Mouse (Mus musculus) telencephalon, adult 2 months (tissue): Measurements from ENCODE around the gene Ppif.
A peak's percentile ranks its signal among the peaks of the same experiment; 100 is the strongest.

Experiments used
- DNase-seq: peaks from one replicate; pipeline ENCODE4 v3.0.0-alpha.2; 2011; ENCODE audit warnings: low read depth, low spot score

Ppif gene

DNA sequence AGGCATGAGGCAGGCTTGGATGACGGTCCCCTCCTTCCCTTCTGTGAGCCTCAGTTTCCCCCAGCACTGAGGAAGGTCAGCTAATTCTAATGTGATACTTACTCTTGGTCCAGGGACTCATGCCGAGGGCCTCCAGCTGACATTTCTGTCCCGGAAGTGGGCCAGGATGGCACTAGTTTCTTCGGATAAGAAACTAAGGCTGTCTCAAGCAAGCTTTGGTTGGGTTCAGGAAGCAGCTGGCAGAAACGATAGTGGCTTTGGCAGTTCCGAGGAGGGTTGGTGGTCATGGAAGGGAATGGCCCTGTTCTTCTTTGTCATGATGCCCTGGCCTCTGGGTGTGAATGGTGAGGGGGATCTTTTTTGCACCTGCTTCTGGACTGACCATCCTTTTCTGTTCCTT, 1.1 kb downstream of the Ppif start:
- no peak for DNase-seq

DNA sequence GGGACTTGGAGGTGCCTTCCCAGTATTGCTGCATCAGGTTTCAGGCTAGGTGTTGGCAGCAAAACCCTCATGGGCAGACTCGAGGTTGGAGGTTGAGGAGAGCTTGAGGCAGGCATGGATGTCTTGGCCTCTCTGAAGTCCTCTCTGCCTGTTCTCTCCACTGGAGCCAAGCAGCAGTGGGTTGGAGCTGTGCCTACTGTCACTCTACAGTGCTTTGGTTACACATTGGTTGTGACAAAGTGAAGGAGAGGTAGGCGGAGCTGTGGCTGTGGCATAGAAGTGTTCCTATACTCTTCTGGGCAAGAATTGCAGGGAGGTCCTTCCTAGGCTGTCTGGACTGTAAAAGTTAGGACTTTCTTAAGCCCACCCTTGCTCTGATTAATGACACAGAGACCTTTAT, 2.4 kb downstream of the Ppif start:
- no peak for DNase-seq

DNA sequence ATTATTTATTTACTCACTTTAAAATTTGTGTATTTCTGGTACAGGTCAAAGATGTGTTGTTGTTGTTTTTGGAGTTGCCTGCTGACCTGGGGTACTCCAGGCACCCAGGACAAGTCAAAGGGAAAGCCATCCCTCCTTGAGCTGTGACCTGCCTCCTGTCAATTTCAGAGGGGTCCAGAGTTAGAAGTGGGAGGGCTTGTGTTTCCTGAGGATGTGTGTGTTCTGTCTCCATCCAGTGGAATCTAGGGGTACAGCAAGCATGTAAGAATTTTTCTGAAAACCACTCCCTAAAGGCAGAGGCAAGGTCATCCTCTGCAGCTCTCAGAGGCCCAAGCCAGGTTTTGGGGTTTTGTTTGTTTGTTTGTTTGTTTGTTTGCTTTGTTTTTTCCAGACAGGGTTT, 8.0 kb downstream of the Ppif start:
- DNase-seq = peak; percentile 22

DNA sequence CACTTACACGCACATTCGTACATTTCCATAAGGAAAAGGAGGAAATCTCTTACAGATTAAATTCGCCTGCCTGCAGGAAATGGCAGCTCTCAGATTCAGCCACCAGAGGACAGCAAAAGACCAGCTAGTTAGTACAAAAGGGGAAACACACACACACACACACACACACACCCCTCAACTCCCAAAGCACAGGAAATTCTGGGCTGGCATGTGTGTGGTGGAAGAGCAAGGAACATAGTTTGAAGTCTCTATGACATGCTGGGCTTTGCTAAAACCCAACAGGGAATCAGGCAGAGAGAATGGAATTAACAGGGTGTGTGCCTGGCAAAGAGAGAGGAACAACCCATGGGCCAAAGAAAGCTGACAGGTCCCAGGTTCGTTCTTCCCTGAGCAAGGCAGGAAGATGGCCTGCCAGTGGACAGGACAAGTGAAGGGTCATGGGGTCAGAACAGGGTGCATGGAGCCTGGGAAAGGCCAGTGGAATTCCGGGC, 13.8 kb downstream of the Ppif start:
- DNase-seq = peak; percentile 67

DNA sequence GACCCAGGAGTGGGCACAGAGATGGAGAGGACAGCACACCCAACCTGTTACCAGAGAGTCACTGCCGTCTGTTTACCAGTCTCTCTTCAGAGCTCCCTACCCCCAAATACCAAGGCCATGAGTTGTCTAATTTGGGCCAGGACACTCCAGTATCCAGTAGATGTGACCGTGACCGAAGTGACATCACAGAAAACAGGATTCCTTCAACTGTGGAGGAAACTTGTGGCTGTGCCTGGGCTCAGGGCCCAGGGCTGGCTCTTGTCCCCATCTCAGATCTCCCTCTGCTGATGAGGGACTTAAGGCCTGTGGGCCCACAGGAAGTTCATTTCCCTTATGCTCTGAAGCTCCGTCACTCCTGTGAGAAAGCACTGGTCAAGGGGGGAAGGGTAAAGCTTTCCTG, 14.5 kb downstream of the Ppif start:
- no peak for DNase-seq

DNA sequence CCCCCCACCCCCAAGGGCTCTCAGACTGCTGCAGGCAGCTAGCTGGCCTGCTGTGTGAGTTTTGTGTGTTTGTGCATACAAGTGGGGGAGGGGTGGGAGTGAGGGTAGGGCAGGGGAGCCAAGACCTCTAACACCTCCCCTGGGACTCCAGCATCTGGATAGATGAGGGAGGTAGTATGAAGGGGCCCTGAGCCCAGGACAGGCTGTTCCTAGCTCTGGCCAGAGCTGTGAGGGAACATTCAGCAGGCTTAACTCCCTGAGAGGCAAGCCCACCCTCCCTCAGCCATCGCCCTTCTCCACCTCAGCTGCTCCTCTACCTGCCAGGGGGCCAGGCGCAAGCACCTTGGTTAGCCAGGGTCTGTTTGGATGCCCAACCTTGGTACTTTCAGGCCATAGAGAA, 15.0 kb downstream of the Ppif start:
- no peak for DNase-seq

DNA sequence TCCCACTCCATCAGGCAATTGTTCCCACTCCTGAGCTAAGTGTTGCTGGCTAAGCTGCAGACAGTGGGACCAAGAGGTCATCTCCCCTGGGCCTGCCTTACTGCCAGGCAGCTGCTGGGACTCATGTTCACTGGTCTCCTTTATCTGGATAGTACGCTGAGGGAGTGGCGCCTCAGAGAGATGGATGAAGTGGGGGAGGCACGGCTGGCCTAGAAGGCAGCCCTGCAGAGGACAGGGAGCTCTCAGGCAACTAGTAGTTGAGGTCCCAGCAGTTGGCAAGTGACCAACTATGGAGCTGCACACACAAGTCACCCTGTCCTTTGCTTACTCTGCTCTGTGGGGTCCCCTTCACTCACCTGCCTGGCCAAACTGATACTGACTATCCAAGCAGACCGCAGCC, 16.1 kb downstream of the Ppif start:
- DNase-seq = no peak

DNA sequence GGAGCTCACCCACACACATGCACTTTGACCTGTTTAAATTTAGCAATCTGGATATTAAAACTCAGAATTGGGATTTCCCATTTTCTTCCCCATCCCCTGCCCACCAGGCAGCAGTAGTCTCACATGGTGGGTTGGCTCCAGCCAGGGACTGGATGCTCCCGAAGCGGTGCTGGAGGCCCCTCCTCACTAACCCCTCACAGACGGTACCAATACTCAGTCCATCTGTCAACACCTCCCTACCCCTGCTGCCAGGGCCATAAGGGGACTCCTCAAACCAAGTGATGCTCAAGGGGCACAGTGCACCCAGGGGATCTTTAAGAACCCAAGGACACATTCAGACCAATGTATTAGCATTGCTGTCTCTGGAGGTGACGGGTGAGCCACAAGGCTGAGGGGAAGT, 16.7 kb downstream of the Ppif start:
- DNase-seq = no peak

DNA sequence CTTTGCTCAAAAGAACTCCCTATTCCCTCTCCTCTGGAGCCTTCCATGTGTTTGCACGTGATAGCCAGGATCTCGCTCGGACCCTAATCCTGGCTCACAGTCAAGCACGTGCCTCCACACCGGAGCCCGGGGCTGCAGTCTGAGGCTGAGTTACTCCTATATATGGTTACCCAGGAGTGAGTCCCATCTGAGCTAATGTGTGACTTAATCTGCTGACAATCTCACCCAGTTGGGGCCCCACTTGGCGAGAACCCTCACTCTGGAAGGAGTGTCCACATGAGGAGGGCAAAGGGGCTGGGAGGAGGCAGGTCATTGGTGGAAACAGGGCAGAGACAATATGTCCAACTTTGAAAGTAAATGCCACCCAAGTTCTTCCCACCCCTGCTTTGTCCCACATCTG, 17.2 kb downstream of the Ppif start:
- DNase-seq = no peak

DNA sequence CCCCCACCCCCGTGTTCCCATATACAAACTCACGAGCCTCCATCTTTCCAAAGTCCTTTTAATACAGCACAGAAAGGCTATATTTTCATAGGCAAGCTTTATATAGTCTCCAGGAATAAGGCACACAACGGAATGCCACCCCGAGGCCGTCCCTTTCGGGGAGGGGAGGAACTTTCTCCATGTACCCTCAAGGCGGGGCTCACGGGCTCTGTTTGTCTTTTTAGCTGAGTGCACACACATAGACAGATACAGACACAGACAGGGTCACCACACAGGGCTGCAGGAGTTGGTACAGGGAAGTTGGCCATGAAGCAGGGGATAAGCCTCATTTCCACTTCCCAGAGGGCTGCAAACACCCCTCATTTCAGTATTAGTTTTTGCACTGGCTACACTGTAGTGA, 17.6 kb downstream of the Ppif start:
- DNase-seq = no peak

DNA sequence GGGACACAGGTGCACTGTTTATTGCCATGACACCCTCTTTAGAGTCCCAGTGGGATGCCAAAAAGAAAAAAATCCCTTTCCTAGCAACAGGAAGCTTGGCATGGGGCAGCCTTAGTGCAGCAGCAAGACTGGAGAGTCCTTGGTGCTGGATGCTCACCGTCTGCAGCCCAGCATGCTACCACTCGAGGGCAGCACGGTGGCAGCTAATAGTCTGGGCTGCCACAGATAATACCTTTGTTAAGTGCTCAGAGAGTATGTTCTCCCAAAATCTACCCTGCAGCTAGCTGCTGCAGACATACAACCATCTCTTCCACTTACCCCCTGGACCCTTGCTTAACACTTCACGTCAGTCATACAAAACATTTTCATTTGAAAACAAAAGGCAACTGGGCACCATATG, 19.5 kb downstream of the Ppif start:
- peak; percentile 15 for DNase-seq

DNA sequence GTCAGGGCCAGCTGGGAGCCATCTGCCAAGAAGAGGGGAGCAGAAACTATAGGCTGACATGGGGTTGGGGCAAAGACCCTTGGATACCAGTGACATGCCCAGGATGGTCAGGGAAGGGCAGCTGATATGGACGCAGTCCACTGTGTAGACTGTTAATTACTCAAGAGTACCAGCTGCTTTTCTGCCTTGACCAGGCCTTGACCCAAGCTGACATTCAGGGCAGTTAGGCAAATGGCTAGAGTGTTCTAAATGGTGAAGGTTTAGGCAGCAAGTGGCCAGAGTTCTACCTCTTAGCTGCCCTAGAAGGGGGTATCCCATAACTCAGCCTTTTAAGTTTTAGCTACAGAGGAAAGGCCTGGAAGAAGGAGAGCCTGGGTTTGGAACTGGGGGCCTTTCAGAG, 22.6 kb downstream of the Ppif start:
- DNase-seq = no peak

DNA sequence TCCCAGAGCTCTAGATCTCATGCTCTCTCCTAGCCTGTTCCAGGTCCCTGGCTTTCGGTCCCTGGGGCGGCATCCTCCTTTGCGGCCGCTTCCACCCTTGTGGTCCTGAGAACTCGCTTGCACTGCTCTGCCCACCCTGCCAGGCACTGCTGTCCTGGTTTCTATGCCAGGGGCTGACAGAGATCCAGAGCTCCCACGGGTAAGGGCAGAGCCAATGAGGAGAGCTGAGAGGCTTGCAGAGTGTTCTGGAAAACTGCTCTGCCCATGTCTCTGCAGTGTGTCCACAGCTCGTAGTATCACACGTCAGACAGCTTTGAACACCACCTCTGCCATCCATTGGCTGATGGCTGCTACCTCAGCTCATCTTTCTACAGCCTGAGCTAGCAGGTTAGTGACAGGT, 23.8 kb downstream of the Ppif start:
- DNase-seq = no peak

DNA sequence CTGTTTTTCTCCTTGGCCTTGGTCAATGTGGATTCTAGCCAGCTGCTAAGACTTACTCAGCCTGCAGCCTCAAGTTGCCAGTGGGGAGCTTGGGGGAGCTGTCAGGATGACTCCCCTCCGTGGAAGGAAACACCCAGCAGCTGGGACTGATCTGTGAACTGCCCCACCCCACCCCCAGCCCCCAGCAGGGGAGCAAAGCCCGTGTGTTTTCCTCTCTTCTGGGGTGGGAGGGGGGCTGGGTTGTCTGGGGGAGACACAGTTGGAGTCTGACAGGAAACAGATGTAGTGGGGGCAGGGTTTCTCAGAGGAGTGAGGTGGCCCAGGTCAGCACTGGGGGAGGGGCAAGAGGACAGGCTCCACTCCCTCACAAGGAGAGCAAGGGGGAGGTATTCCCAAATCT, 24.5 kb downstream of the Ppif start:
- DNase-seq = no peak

DNA sequence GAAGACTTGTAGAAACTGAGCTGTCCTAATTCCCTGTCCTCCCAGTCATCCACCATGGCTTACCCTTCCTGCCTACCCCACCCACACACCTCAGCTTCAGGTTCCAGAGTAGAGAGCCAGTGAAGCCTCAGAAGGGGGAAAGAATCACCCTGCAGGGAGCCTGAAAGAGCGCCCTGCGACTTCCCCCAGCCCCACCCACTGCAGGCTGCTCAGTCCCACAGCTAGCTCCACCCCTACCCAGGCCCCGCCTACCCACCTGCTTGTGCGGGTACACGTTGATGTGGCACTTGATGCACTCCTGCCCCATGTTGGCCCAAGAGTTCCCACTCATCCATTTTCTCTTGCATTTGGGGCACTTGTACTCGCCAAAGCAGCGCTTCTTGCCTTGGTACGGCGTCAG, 25.4 kb downstream of the Ppif start:
- no peak for DNase-seq

DNA sequence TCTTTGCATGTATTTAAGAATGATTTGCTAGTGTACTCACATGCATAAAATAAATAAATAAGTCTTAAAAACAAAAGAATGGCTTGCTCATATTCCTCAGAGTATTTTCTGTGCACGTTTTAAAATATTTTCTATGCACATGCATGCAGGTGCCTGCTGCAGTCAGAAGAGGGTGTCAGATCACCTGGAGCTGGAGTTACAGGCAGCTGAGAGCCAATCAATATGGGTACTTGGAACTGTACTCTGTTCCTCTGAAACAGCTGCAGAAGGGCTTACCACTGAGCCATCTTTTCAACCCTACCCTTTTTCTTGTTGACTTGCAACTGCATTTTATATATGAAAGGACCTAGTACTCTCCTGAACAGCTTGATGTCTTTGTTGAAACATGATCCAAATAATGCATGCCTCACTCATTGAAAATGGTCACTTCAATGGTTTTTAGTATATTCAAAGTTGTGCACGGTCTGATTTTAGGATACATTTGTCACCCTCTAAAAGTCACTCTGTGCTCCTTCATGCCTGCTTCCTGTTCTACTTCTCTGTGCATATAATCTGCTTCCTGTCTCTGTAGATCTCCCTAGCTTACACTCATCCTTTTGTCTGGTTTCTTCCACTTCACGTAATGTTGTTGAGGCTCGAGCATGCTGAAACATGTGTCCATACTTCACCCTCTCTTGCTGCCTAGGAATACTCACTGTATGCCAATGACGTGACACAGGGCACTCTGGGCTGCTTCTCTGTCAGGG, 27.2 kb downstream of the Ppif start:
- DNase-seq = no peak

DNA sequence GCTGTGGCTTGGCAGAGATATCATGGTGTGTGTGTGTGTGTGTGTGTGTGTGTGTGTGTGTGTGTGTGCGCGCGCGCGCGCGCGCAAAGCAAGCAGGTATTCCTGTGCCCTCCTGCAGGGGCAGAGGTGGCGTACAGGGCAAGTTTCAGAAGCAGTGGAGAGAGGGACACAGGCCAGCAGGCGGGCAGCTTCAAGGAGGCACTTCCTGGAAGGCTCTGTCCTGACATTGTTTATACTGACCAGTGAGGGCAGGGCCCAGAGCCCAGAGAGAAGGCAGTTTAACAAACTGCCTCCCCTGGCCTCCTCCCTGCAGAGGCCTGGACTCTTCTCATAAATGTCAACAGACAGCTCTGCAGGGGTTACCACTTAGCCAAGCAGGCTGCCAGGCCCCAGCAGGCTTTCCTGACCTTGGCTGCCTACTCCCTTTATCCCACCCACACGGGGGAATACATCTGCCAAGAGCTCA, 31.1 kb downstream of the Ppif start:
- no peak for DNase-seq

DNA sequence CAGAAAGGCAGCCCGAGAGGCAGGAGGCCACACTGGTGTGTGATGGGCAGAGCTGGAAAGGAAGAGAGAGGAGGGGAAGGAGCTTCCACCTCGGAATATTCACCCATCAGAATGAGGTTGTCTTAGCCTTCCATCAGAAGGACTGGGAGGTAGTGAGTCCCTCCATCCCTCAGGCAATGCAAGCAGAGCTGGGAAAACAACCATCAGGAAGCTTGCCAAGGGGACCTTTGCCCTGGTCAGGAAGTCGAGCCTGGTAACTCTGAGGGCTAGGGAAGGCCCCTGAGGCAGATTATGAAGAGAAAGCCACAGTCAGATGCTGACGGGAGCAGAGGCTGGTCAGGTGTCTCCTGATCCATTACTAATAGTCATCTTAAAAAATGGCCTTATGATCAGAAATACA, 31.7 kb downstream of the Ppif start:
- no peak for DNase-seq

DNA sequence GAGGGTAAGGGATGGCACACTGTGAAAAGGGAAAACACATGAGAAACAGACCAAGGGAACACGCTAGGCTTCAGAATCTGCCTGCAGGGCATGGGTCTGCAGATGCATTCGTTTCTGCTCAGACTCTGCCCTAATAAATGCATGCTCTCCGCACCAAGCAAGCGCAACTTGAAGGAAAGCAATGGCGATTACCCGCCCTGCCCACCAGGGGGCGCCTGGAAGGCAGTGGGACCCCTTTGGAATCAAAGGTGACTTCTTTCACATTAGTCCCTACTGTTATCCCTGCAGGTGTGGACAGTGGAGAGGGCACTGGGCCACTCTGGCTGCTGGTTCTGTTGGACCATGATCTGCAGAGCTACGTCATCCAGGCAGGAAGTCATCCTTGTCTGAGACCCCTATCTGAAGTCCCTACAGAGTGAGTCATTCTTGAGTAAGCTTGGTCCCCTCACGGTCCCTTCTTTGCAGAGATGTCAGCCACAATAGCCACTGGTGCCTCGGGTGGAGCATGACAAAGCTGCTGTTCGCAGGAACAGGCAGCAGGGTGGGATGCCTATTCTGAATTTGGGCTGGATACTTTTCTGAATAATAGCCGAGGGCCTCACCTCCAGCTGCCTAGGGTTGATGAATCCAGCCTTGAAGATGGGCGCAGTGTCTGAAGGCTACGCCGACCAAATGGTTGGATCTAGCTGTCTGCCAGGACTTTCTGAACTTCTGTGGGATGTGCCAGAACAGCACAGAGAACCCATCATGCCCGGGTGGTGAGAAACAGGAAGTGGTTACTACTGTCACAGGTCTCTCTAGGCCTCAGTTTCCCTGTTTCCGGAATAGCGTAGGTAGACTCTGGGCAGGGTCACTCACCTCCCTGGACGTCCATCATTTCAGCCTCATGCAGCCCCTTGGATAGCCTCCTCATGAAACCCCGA, 32.5 kb downstream of the Ppif start:
- DNase-seq = no peak

DNA sequence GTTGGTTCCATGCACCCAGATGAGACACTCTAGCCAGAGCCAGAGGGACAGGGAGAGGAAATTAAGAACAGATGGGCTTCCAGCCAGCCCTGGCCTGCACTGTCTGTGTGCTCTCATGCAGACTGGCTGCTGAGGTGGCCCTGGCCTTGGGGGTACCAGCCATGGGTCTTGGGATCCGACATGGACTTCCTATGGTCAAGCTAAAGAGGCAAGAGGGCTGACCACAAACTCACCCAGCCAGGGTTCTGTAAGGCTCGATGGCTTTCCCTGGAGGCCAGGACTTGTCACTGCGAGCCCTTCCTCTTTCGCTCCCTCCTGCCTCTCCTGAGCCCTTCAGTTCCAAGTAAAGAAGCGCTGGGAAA, 33.2 kb downstream of the Ppif start:
- DNase-seq = no peak

DNA sequence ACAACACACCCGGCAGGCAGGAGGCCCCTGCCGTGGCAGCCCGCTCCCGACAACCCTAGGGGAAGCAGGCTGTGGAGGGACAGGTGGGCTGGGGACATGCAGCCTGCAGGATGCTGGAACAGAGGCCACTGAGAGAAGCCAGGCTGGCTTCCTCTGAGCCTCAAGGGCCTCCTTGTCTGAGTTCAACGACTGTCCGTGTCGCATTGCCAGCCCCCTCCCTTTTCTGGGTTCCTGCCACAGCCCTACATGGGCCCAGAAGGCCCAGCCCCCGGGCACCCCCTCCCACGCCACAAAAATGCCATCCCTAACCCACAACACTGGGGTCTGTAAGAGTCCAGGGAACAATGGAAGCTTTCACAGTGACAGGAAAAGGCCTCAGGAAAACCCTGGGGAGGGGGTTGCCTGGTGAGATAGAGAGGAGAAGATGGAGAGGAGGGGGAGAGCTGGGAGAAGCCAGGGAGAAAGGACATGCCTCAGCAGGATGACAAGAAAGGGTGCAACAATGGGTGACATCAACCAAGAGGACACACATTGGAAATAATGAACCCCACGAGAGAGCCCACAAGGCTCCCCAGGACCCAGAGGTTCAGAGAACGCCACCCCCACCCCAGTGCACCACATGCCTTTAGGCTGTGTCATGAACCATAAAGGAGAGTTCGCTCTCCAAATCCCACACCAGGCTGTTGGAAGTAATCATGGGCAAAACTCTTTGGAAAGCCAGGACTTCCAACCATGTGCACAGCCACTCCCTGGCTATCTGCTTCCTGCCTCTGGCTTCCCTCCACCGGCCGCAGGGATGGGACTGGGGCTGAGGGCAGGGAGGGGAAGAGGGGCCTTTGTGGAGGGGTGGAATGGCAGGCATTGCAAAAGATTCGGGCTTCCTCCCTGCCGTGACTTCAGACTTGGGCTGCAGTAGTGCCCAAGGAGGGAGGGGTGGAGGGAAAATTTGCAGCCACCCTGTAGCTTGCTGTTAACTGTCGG, 41.1 kb downstream of the Ppif start:
- DNase-seq = no peak

DNA sequence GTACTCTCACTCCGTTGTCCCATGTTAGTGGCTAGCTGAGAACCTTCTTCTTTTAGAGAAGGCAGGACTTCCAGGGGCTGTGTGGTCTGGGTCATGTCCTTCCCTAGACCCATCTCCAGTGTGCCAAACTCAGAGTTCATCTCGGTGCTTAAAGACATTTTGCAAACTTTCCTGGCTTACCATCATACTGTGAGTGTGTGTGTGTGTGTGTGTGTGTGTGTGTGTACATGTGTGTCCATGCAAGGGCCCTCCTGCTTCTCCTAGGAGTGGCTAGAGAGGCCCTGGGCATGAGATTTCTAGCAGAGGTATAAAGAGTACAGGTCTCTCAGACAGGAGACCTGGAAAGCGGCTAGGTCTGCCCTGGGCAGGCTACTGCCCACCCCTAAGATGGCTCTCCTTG, 42.2 kb downstream of the Ppif start:
- no peak for DNase-seq
